Mouse (Mus musculus) CH12.LX (cell line): ENCODE measurements around the gene Slc2a10.

Source experiments
- BHLHE40 ChIP-seq: IDR thresholded peaks from 2 replicates; pipeline ENCODE4 v1.6.1; 2011; ENCODE audit warnings: mild to moderate bottlenecking, low read depth, low read length, improper control_type of control experiment
- CHD2 ChIP-seq: IDR thresholded peaks from 2 replicates; pipeline ENCODE4 v1.6.1; 2011; ENCODE audit warnings: low read length, improper control_type of control experiment
- CTCF ChIP-seq, 2 experiments: IDR thresholded peaks in 1 of 2; conservative IDR thresholded peaks in 1 of 2; 2 replicates each; pipeline ENCODE4 v1.5.1; 2011 to 2012; ENCODE audit warnings: low read depth in 2 of 2, low read length in 2 of 2, improper control_type of control experiment in 1 of 2, inconsistent platforms in 1 of 2, mild to moderate bottlenecking in 1 of 2, moderate library complexity in 1 of 2
- E2F4 ChIP-seq: IDR thresholded peaks from 2 replicates; pipeline ENCODE4 v1.6.1; 2011; ENCODE audit warnings: low read depth, low read length, improper control_type of control experiment; ENCODE audit not compliant: insufficient replicate concordance
- EP300 ChIP-seq: IDR thresholded peaks from 2 replicates; pipeline ENCODE4 v1.6.1; 2011; ENCODE audit warnings: low read length, improper control_type of control experiment
- ETS1 ChIP-seq: conservative IDR thresholded peaks from 2 replicates; pipeline ENCODE4 v1.6.1; 2012; ENCODE audit warnings: low read depth, mild to moderate bottlenecking, inconsistent platforms, low read length, improper control_type of control experiment, moderate library complexity
- JUN ChIP-seq: IDR thresholded peaks from 2 replicates; pipeline ENCODE4 v1.6.1; 2011; ENCODE audit warnings: low read depth, mild to moderate bottlenecking, low read length, improper control_type of control experiment, moderate library complexity; ENCODE audit not compliant: insufficient read depth
- MAX ChIP-seq: IDR thresholded peaks from 2 replicates; pipeline ENCODE4 v1.6.1; 2011; ENCODE audit warnings: low read length, improper control_type of control experiment
- NRF1 ChIP-seq: IDR thresholded peaks from 2 replicates; pipeline ENCODE4 v1.6.1; 2014; ENCODE audit warnings: low read depth, mild to moderate bottlenecking, inconsistent platforms, low read length, improper control_type of control experiment, moderate library complexity
- POLR2A ChIP-seq: IDR thresholded peaks from 2 replicates; pipeline ENCODE4 v1.6.1; 2011; ENCODE audit warnings: low read depth, mild to moderate bottlenecking, improper control_type of control experiment, low read length
- POLR2AphosphoS2 ChIP-seq: IDR thresholded peaks from 2 replicates; pipeline ENCODE4 v1.6.1; 2011; ENCODE audit warnings: low read depth, low read length, improper control_type of control experiment
- TBP ChIP-seq: conservative IDR thresholded peaks from 2 replicates; pipeline ENCODE4 v1.6.1; 2011; ENCODE audit warnings: low read depth, low read length, improper control_type of control experiment
- USF1 ChIP-seq: IDR thresholded peaks from 2 replicates; pipeline ENCODE4 v1.6.1; 2014; ENCODE audit warnings: low read depth, mild to moderate bottlenecking, inconsistent platforms, low read length, improper control_type of control experiment
- ZC3H11A ChIP-seq: IDR thresholded peaks from 2 replicates; pipeline ENCODE4 v1.6.1; 2012; ENCODE audit warnings: low read depth, mild to moderate bottlenecking, inconsistent platforms, low read length, improper control_type of control experiment

DNA sequence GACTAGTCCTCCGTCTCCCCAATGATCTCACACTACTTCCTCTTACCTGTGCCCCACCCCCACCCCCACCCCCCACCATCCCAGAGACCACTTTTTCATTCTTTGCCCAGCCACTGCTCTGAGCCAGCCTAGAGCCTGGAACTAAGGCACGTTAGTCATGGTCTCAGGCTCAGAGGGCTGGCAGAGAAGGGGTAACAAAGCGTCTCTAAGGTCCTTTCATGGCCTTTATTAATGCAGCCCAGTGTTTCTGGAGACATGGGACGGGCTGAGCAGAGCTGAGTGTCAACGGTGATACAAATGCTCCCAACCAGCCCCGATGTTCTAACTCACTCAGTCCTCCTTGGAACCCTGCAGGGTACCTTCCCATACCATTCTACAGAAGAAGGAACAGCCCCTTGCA lies 61.0 kb downstream of the Slc2a10 start:
- TF ChIP-seq ETS1 (no peak), NRF1 (no peak), CHD2 (no peak), MAX (no peak), POLR2AphosphoS2 (no peak), BHLHE40 (no peak), CTCF (conservative IDR thresholded peaks at IDR 0.05 in 1 of 2, IDR thresholded peaks at IDR 0.05 in 1 of 2; ENCODE audit: low read depth in 2 of 2, low read length in 2 of 2) (no peak), EP300 (no peak), E2F4 (no peak), ZC3H11A (no peak), JUN (no peak), USF1 (no peak), POLR2A (no peak), TBP (no peak)
